Mouse (Mus musculus) limb, embryonic 14.5 days (tissue): ENCODE data around the gene Zfp346. TPM values are rescaled to one million over a fixed set of nuclear protein-coding genes. Genes with fewer than 3 reads are reported as not detected.

ENCODE experiments used
- ATAC-seq: fragments of 200-750 bp; cut with Nextera tagmentation; 2 replicates; pipeline ENCODE4 v1.8.0; 2017; ENCODE audit warnings: low read depth, moderate number of reproducible peaks, moderate TSS enrichment; ENCODE audit not compliant: low FRiP score
- DNase-seq: peaks from one replicate; pipeline ENCODE4 v3.0.0-alpha.2; 2015; ENCODE audit warnings: low spot score
- H3K27ac ChIP-seq: fragments of 300-500 bp; sonication (generic); replicated peaks from 2 replicates; pipeline ENCODE4 v1.5.1; 2014; ENCODE audit warnings: low read depth, mild to moderate bottlenecking, low read length, moderate library complexity, mixed read lengths
- H3K27me3 ChIP-seq: fragments of 300-500 bp; sonication (generic); 2 replicates; pipeline ENCODE4 v1.6.1; 2014; ENCODE audit warnings: low read length, mixed read lengths; ENCODE audit not compliant: control insufficient read depth, insufficient read depth
- H3K36me3 ChIP-seq: fragments of 300-500 bp; sonication (generic); 2 replicates; pipeline ENCODE4 v1.6.1; 2014; ENCODE audit warnings: mild to moderate bottlenecking, low read length, moderate library complexity, mixed read lengths; ENCODE audit not compliant: control insufficient read depth, insufficient read depth
- H3K4me1 ChIP-seq: fragments of 300-500 bp; sonication (generic); 2 replicates; pipeline ENCODE4 v1.6.1; 2014; ENCODE audit warnings: antibody characterized with exemption, low read length, mixed read lengths; ENCODE audit not compliant: control insufficient read depth, insufficient read depth
- H3K4me2 ChIP-seq: fragments of 300-500 bp; sonication (generic); replicated peaks from 2 replicates; pipeline ENCODE4 v1.6.1; 2014; ENCODE audit warnings: low read depth, mild to moderate bottlenecking, low read length, moderate library complexity; ENCODE audit not compliant: severe bottlenecking
- H3K4me3 ChIP-seq: fragments of 300-500 bp; sonication (generic); replicated peaks from 2 replicates; pipeline ENCODE4 v1.5.1; 2014; ENCODE audit warnings: low read length
- H3K9ac ChIP-seq: fragments of 300-500 bp; sonication (generic); 2 replicates; pipeline ENCODE4 v1.6.1; 2014; ENCODE audit warnings: mild to moderate bottlenecking, low read depth, low read length, moderate library complexity; ENCODE audit not compliant: severe bottlenecking
- H3K9me3 ChIP-seq: fragments of 300-500 bp; sonication (generic); 2 replicates; pipeline ENCODE4 v1.6.1; 2016; ENCODE audit warnings: low read length; ENCODE audit not compliant: control insufficient read depth
- POLR2A ChIP-seq: fragments of 200-500 bp; IDR thresholded peaks from 2 replicates; pipeline ENCODE4 v1.8.0; 2012; ENCODE audit warnings: inconsistent platforms, mild to moderate bottlenecking, moderate library complexity, borderline replicate concordance; ENCODE audit not compliant: insufficient read depth, insufficient read length; ENCODE audit errors: extremely low read depth
- WGBS: fragments of 180-500 bp; shearing (Covaris S2); extraction: QIAGEN DNeasy Blood & Tissue Kit; methylation state at CpG from one replicate; pipeline ENCODE4 v1.1.7; 2014; 5-methylcytosine and 5-hydroxymethylcytosine counted together
- polyA plus RNA-seq, 2 experiments: library from polyadenylated mRNA; depleted of rRNA in 1 of 2; stranded (reverse) in 1 of 2; unstranded in 1 of 2; fragments of >200 nt; fragmentation: Nextera tagmentation in 1 of 2; extraction: Ambion mirVana in 1 of 2; gene quantifications; 2 replicates each; pipeline versions ENCODE4 v1.2.1 to v1.2.3; 2012 to 2014

Gene Zfp346
- polyA plus RNA-seq, 2 experiments = 27.0 to 48.6 TPM

- TF ChIP-seq POLR2A = no peak
- Histone ChIP-seq H3K9ac (no peak overlapping the region), H3K27ac (no peak overlapping the region), H3K36me3 (no peaks in the 10 kb centered on the region), H3K4me3 (no peak overlapping the region), H3K4me2 (no peak overlapping the region), H3K9me3 (no peaks in the 10 kb centered on the region), H3K4me1 (peaks cover 15% of the 10 kb centered on the region), H3K27me3 (no peaks in the 10 kb centered on the region)
- 96% methylated on average over 11 of the region's 11 CpGs for WGBS
- no peak for ATAC-seq
- DNase-seq = no peak
Measured at GRCm38 (mm10) chr13:55101627-55102026, 3.5 kb upstream of the Zfp346 start.

DNA sequence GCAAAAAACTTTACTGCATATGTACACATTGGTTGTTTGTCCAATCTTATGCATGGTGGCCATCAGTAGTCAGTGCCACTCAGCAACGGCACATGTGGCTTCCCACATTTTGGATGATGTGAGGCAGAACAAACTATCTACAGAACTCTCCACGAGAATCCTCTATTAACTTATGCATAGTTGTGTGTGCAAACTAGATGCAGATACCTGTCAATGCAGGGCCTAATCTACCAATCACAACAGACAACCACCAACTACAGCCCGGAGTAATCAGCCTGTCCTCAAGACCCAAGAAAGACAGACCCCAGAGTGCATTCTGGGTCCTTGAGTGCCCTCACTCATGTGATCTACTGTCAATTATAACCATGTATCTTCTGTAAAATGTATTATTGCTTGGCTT, 2.7 kb upstream of the Zfp346 start:
- H3K4me1 ChIP-seq = peaks cover 15% of the 10 kb centered on the region
- no peak overlapping the region for H3K4me2 ChIP-seq
- H3K27me3 ChIP-seq = no peaks in the 10 kb centered on the region
- H3K9ac ChIP-seq = no peak overlapping the region
- 98% methylated on average over 3 of the region's 3 CpGs for WGBS
- H3K9me3 ChIP-seq = no peaks in the 10 kb centered on the region
- TF ChIP-seq POLR2A = no peak
- no peak for DNase-seq
- ATAC-seq = no peak
- no peak overlapping the region for H3K4me3 ChIP-seq
- no peak overlapping the region for H3K27ac ChIP-seq
- H3K36me3 ChIP-seq = no peaks in the 10 kb centered on the region

GRCm38 (mm10) chr13:55103351-55103750, 1.8 kb upstream of the Zfp346 start:
- no peak for TF ChIP-seq POLR2A
- H3K27me3 ChIP-seq = no peaks in the 10 kb centered on the region
- H3K9me3 ChIP-seq = no peaks in the 10 kb centered on the region
- peaks cover 15% of the 10 kb centered on the region for H3K4me1 ChIP-seq
- DNase-seq (no peak), ATAC-seq (no peak)
- WGBS = 60% methylated on average over 2 of the region's 2 CpGs
- H3K36me3 ChIP-seq = peaks cover 9% of the 10 kb centered on the region; the same call in 1 of the 2 replicates
- no peak overlapping the region for H3K4me2 ChIP-seq
- no peak overlapping the region for H3K4me3 ChIP-seq
- H3K9ac ChIP-seq = no peak overlapping the region
- no peak overlapping the region for H3K27ac ChIP-seq

DNA sequence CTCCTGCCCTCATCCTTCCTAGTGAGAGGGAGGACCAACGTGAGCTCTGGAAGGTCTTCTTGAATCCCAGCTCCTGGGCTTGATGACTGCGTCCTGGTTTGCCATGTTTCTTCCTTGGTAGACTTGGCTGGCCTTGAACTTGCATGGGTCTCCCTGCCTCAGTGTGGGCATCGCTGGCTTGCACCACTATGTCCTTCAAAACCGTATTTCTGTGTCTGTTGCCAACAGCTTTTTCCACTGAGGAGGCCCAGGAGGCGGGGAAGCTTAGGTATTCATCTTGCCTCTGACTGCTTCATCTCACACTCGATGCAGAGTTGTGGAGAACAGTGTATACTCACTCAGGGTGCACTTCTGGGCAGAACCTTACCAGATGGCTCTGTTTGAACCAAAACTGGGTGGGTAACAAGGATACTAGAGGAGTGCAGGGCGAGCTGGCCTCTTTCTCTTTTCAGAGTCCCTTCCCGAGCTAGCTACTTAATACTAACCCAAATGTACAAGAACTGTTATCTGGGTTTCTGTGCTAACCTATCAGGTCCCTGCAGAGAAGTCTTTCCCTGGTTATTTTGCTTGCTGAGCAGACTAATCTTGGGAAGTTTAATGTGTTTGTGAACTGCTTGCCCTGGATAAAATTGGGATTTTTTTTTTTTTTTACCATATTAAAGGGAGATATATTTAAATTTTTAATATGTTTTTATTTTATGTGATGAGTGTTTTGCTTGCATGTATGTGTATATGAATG, 1.0 kb downstream of the Zfp346 start:
- Histone ChIP-seq H3K27ac (peak overlapping the region; percentile 30), H3K4me3 (peak overlapping the region; percentile 68), H3K4me1 (peaks cover 8% of the 10 kb centered on the region), H3K9me3 (no peaks in the 10 kb centered on the region), H3K9ac (peak overlapping the region; percentile 74), H3K36me3 (peaks cover 17% of the 10 kb centered on the region; the same call in 1 of the 2 replicates), H3K27me3 (no peaks in the 10 kb centered on the region), H3K4me2 (peak overlapping the region; percentile 89)
- 19% methylated on average over 8 of the region's 8 CpGs for WGBS
- no peak for TF ChIP-seq POLR2A
- ATAC-seq (no peak), DNase-seq (no peak)

DNA sequence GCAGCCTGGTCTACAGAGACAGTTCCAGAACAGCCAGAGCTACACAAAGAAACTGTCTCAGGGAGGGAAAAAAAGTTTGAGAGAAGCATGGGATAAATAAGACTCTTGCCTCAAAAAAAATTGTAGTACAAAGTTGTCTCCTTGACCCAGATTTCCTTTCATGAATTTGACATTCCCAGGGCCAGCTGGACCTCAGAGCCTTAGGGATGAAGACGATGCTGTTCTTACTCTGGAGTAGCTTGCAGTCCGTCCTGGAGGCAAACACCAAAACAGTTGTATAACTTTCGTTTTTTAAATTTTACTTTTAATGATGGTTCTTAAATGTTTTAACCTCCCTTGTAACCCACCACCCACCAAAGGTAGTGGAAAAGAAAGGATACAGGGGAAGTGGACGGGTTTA, 2.0 kb downstream of the Zfp346 start:
- no peak for ATAC-seq
- no peak overlapping the region for H3K4me3 ChIP-seq
- no peak for TF ChIP-seq POLR2A
- DNase-seq = no peak
- WGBS = 89% methylated on average over 4 of the region's 4 CpGs
- H3K9me3 ChIP-seq = no peaks in the 10 kb centered on the region
- H3K4me1 ChIP-seq = peaks cover 8% of the 10 kb centered on the region
- peaks cover 17% of the 10 kb centered on the region; the same call in 1 of the 2 replicates for H3K36me3 ChIP-seq
- H3K9ac ChIP-seq = no peak overlapping the region
- no peak overlapping the region for H3K4me2 ChIP-seq
- H3K27me3 ChIP-seq = no peaks in the 10 kb centered on the region
- no peak overlapping the region for H3K27ac ChIP-seq

DNA sequence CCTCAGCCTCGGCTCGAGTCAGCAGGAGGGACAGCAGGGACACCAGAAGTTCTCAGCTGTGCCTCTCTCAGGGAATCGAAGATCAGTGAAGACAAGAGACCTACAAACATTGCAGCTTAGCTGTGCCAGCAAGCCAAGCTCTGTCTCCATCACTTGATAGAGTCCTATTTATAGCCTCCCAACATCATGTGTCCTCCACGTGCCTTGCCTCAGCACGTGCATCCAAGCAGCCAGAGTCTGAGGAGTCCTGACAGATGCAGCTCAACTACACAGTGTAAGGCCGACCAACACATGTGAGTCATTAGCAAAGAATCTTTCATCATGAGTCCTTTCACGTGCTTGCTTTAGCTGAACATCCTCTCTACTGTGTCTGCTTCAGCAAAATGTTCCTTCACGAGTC, 2.6 kb downstream of the Zfp346 start:
- TF ChIP-seq POLR2A = no peak
- Histone ChIP-seq H3K4me1 (peaks cover 8% of the 10 kb centered on the region), H3K9ac (no peak overlapping the region), H3K4me2 (no peak overlapping the region), H3K36me3 (peaks cover 17% of the 10 kb centered on the region; the same call in 1 of the 2 replicates), H3K9me3 (no peaks in the 10 kb centered on the region), H3K27me3 (no peaks in the 10 kb centered on the region), H3K27ac (no peak overlapping the region), H3K4me3 (no peak overlapping the region)
- WGBS = 78% methylated on average over 8 of the region's 8 CpGs
- peak; percentile 32 for DNase-seq
- 0 out of 2 replicates have a peak, but pooled peaks have one; percentile 19 for ATAC-seq
